Mouse (Mus musculus): ENCODE measurements around the gene Rrp1b.
A peak's percentile ranks its signal among the peaks of the same experiment; 100 is the strongest.

Rrp1b gene

DNA sequence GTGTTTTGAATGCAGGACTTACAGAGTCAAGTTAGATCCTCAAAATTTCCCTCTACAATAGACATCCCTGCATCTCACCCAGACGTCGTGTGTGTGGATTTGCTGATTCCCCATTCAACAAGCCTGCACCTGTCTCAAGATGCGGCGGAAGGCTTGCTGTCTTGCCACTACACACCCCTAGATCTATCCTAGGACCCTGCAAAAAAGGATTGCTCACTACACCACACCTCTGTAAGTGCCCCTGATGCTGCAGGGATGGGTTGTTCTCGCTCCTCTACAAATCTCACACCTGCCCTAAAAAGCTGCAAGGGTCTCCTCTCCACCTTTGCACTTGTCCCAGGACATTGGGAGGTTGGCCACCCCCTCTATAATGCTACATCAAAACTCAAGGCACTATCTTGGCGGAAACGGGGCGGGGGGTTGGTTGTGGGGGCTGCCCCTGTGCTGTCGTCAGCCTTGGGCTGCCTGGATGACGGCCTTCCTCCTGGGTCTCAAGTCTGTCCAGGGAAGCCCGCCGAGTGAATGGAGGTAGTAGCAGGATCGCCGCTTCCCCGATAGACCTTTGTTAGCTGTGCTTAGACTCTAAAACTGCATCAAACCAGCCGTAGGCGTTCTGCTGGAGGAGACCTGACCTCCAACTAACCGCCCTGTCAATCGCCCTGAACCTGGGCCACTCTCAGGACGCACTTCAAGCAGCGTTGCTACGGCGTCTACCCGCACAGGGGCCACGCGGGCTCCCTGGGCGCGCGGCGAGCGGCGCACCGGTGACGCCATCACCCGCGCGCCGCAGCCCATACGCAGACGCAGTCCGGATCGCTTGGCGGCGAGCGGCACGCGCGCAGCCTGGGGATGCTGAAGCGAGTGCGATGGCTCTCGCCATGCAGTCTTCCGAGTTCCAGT, at the start of gene Rrp1b, which contains the start of gene Hsf2bp:
TSS of gene Rrp1b (plus strand) at position 492 of the 900 bp plus-strand sequence.
TSS of gene Hsf2bp (minus strand) at position 741 of the 900 bp plus-strand sequence.
- DNase-seq (ENCODE audit: extremely low spot score, low spot score), result peak; percentile 86

DNA sequence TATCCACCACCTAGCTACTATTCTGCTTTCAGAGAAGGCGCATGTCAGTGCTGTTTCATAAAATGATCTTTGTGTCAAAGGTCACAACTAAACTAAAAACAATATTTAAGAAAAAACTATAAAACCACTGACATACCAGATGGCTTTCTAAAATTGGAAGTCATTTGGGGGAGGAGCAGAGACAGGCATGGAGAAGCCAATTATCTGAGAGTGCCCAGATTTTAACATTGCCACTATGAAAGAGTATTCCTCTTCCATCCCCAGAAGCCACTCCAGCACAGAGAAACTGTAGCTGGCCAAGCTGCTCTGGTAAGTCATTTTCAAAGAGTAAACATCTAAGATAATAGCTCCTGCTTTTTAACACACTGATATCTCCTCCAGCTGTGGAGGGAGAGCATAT, 49.0 kb upstream of the Rrp1b start:
- no peak for DNase-seq (ENCODE audit: extremely low spot score, low spot score)

DNA sequence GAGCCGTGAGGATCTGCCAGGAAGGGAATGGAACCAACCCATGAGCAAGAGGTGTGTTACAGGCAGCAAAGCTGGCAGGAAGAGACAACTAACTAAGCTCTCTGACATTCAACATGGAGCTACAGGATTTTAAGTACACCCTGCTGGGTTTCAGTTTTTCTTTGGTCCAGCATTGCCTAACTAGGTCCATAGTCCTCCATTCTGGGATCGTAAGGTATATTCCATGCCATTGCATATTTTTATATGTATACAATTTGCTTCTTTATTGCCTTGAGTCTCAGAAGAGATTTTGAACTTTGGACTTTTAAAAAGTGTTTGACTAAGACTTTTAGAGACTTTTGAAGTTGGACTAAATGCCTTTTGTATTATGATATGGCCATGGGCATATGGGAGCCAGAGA, 46.9 kb upstream of the Rrp1b start:
- no peak for DNase-seq (ENCODE audit: extremely low spot score, low spot score)

DNA sequence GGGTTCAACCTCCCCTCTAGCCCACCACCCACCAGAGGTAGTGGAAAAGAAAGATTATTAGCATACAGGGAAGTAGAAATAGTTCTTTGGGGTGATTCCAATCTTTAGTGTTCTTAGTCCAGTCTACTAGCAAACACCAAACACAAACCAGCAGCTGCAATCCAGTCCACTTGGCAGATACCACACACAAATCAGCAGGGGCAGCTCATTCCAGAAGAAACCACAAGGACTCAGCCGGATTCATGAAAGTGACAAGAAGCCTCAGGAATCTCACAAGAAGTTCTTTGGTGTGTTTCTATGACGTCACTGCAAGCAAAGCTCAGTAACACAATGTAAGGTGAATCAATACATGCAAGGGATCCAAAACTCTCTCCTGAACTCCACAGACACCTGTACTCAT, 43.9 kb upstream of the Rrp1b start:
- no peak for DNase-seq (ENCODE audit: extremely low spot score, low spot score)

DNA sequence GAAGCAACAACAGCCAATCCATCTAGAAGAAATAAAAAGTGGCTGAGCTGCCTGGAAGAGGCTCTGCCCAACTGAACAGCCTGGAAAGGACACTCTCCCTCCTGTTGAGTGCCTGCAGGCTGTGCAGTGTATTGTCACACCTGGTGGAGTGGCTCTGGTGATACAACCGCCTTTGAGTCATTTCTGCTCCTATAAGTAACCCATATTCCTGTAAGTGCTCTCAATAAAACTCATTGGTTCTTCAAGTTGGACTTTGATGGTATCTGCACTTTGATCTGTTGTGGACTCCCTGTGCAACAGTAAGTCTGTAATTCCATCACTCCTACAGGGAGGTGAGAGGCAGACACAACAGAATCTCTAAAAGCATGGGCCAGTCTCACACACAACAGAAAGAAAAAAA, 42.5 kb upstream of the Rrp1b start:
- no peak for DNase-seq (ENCODE audit: extremely low spot score, low spot score)

DNA sequence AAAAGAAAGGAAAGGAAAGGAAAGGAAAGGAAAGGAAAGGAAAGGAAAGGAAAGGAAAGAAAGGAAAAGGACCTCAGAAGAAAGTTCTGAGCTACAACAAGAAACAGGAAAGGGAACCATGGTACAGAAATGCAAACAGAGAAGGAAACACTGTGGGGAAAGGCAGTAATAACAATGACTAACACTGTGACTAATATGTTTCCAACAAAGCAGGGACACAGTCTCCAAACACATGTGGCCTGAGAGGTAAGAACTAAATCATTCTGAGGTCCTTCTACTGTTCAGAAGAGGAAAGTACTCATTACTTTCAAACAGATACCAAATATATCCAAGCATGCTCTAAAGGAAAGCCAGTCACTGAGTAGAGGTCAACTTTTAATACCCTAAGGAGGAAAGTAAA, 41.8 kb upstream of the Rrp1b start:
- DNase-seq (ENCODE audit: extremely low spot score, low spot score), result no peak

DNA sequence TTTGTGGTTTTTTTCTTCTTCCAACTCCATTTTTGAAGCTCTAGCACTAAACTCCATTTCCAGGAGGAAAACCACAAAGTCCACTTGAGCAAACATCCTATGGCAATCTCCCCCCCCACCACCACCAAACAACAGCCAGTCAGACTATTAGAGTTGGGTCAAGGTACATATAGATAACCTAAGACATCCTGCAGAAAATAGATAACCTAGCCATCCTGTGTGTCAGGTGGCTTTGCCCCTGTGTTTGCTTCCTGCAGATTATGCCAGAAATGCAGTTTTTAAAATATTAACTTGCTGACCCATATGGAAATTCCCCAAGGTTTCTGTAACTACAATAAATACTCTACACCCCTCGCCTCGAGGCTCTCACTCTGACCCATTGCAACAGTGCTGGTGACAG, 40.1 kb upstream of the Rrp1b start:
- no peak for DNase-seq (ENCODE audit: extremely low spot score, low spot score)

DNA sequence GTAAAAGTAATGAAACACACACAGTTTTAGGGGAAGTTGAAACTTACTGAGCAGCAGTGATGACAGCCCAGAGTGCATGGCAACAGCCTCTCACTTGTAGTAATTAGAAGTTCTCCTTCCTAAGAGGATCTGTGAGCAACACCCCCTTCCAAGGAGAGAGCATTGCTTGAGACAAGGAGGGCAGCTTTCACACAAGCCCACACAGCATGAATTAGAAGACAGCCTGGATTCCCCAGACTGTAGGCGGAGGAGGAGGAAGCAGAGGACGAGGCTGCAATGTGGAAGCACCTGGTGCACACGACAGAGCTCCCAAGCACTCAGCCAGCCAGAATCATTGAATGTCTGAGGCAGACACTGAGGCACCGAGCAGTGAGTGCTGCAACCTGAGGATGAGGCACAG, 39.6 kb upstream of the Rrp1b start:
- no peak for DNase-seq (ENCODE audit: extremely low spot score, low spot score)

DNA sequence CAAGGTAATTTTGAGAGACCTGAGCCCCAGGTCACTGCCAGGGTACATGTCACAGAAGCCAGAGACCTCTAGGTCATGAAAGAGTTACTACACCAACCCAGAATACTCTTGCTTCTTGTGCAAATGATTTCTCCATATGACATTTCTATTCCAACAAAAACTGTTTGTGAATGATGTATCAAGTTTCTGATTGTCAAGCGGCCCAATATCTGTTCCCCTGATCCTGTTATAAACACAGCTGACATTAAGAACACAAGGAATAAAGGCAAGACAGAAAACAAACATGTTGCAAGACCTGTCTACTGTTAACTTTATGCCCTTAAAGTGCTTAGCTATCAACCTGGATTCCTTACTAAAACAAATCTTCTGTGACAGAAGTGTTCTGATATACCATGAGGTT, 37.5 kb upstream of the Rrp1b start:
- no peak for DNase-seq (ENCODE audit: extremely low spot score, low spot score)

DNA sequence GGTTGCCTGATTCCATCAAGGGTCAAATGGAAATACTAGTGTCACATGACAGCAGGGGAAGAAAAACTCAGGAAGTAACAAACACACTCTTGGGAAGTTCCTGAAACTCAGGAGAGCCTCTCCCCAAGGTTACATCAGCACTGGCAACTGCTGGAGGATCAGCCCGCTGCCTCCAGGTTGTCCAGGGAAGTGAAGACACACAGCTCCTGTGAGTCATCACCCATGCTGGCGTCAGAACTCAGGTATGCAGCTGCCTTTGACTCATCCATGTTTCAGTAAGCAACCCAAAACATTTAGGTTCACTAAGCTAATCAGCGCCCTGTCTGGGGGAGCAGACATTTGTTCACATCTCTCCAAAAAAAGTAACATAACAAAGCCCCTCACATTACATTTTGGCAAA, 32.6 kb upstream of the Rrp1b start:
- DNase-seq (ENCODE audit: extremely low spot score, low spot score), result no peak

DNA sequence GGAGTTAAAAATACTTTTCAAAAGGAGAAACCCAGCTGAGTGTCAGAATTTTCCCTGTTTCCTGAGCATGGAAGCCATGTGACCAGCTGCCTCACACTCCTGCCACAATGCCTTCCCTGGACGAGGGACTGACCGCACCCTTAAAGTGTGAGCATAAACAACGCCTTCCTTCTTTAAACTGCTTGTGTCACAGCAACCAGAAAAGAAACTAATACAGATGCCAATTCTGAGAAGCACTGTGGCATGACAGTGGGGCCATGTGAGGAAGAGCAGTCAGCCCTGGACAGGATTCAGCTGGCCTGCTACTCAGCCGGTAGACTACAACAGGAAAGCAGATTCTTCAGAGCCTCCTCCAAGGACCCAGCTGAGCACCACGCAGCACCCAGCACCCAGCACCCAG, 29.1 kb upstream of the Rrp1b start:
- no peak for DNase-seq (ENCODE audit: extremely low spot score, low spot score)

DNA sequence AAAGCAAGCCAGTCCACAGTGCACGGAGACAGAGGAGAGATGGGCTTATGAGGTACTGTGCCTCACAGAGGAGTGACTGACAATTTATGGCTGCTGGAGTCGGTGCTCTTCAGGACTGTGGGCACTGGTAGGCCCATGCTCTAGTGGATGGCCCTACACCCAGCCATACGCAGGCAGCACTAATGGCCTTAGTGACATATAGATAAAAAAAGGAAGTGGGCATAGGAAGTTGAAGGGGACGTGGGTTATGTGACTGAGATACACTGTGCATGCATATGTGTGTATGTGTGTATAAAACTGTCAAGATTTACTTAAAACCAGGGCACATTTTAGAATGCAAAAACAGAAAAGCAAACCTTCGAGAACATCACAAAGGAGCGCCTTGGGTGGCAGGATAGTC, 24.2 kb upstream of the Rrp1b start:
- DNase-seq (ENCODE audit: extremely low spot score, low spot score), result no peak

DNA sequence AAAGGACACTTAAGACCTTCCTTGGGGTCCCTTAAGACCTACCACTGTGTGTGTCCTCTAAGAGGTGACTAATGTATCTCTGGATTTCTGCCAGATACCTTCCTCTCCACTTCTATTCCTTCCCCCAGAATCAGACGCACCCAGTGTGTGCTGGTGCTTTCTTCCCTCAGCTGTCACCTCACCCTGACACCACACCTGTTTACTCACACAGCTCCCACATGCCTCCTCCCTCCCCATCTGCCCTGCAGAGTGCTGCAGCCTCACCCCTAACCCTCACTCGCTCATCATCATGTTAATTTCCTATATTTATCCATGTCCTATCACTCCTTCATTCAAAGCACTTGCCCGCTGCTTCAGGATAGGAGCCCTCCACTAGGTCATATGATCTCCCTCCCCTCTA, 23.6 kb upstream of the Rrp1b start:
- no peak for DNase-seq (ENCODE audit: extremely low spot score, low spot score)

DNA sequence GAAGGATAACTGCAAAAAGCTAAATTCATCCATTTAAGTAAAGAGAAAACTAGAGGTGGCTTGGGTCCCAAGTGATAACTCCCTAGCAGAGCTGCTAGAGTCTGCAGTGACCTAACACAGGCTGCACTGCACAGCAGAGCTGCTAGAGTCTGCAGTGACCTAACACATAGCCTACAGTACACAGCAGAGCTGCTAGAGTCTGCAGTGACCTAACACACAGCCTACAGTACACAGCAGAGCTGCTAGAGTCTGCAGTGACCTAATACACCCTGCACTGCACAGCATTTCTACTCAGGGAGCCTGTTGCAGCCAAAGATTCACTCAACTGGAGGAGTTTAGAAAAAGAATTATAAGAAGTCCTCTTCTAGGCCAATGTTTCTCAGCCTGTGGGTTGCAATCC, 22.2 kb upstream of the Rrp1b start:
- no peak for DNase-seq (ENCODE audit: extremely low spot score, low spot score)

DNA sequence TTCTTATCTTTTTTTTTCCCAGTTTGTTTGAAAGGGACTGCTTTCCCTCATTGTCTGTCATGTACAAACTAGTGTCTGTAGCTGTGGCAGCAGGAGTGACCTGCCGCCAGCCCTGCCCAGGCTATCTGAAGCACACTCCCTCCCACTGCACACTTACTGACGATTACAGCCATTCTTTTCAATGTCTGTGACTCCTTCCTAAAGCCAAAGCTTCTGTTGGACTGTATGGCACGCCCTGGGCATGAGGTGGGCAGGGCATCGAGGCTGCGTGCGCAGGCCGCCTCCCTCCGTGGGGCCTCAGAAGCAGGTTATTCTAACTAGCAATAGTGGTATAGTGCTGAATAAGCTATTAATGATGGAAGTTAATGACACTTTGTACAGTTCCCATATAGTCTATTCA, 19.4 kb upstream of the Rrp1b start:
- no peak for DNase-seq (ENCODE audit: extremely low spot score, low spot score)

DNA sequence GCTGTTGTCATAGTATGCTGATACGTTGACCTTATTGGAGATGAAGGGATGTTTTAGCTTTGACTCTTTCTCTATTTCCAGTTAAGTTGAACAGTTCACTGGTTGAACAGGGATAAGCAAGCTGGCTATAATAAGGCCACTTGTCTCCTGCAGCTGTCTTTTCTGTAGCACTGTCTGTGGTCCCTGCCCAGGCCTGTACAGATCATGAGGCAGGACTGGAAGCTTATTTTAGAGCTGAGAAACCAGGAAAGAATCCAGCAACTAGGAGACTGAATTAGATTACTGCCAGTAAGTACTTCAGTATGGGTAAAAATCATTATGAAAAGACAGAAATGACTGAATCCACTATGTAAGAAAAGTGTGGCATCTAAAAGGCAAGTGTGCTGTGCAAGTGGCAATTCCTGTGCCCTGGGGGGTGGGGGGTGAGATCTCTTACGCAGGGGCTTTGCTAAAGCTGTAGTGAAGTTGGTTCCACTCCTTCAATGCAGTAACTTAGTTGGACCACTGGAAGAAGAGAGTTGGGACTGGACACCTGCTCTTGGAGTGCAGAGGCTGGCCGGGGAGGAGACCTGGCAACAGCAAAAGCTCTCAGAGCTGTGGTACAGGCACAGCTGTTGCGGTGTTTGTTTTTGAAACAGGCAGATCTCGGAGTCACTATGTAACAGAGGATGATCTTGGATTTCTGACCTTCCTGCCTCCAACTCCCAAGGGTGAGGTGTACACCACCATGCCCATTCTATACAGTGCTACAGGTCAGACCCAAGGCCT, 17.6 kb upstream of the Rrp1b start:
- no peak for DNase-seq (ENCODE audit: extremely low spot score, low spot score)

DNA sequence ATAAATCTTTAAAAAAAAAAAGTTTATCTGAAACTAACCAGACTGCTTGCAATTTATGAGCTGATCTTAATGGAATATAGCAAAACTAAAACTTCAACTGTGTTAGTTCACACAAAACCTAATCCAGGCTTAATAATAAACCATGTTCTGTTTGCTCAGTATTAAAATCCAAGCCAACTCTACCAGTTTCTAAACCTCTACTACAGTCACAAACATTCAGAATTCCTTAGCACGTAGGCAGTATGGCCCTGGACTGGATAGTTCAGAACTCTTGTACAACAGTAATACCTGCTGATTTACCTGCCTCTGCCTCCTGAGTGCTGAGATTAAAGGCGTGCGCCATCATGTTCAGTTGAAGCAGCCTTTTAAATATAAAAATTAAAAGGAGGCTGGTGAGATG, 13.9 kb upstream of the Rrp1b start:
- no peak for DNase-seq (ENCODE audit: extremely low spot score, low spot score)

DNA sequence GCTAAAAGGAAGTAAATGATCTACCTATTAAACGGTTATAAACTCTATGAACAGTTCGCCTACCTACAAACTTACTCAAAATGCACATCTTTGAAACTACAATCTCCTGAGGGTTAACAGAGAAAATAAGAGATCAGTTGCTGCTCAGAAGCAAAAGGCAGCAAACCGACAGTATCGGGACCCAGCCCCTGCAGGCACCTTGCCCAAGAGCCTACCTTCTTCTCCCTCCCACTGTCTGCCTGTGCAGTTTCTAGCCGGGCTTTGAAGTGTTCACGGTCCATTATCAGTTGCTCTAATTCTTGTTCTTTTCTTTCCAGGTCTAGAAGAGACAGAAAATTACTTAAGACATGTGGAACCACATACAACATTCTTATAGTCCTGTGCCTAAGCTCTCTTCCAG, 13.3 kb upstream of the Rrp1b start:
- no peak for DNase-seq (ENCODE audit: extremely low spot score, low spot score)

DNA sequence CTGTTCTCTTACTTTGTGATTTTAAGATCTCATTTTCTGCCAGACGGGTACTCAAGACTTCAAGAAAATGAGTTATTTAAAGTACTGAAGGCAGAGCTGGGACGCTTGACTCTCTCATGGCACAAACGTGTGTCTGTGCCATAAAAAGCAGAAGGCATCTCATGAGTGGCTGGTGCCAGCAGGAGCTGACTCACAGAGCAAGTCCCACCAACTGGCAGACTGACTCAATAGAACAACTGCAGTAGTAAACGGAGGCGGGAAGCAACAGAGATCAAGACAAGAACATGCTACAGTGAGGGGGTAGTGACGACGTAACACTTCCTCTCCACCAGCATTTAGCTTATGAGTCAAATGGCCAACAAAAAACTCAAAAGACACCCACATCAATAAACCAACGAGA, 12.8 kb upstream of the Rrp1b start:
- DNase-seq (ENCODE audit: extremely low spot score, low spot score), result no peak

DNA sequence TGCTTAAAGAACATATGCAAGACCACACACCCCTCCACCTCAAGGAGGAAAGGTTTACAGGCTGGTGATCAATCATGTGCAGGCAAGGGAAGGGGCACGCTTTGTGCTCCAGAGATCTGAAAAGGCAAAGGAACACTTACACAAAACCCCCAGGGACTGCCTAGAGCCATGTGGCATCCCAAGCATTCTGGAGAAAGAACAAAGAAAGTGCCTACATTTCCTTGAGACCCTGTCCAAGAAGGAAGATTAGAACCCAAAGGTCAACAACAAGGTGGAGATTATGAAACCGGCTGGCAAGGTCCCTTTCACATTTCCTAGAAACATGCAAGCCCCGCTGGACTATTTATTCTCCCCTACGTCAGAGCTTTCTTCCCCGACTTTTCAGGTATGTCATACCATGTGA, 11.2 kb upstream of the Rrp1b start:
- peak; percentile 34 for DNase-seq (ENCODE audit: extremely low spot score, low spot score)

DNA sequence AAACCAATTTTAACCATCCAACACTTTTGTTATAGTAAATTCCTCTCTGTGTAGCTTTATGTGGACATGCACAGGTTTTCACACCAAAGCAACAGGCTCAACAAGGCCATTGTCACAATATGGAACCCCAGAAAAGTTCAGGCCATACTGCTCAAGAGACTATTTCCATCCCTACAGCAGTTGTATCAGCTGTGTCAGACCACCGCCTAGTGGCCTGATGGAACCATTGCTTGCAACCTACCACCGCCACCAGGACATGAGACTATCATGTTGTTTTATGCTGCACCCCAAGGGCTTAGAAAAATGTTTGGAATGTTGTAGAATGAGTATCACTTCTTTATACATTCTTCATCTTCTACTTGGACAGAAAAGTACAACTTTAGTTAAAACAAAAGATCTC, 10.5 kb upstream of the Rrp1b start:
- DNase-seq (ENCODE audit: extremely low spot score, low spot score), result peak; percentile 62

DNA sequence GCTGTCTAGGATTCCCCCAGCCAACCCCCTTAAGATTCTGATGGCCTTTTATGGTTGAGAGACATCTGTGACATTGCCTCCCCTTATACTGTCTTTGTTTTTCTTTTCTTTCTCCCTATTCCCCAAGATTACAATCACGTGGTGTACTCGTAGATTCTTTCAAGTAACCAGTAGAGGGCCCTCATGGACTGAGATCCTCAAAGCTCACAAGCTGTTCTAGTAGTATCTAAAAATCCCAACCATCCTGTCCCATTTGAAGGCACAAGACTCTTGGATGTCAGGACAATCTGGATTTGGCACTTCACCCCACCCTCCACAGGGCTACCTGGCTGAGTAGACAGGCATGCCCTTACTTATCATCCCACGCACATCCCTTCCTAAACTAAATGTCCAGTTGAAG, 8.2 kb upstream of the Rrp1b start:
- DNase-seq (ENCODE audit: extremely low spot score, low spot score), result no peak

DNA sequence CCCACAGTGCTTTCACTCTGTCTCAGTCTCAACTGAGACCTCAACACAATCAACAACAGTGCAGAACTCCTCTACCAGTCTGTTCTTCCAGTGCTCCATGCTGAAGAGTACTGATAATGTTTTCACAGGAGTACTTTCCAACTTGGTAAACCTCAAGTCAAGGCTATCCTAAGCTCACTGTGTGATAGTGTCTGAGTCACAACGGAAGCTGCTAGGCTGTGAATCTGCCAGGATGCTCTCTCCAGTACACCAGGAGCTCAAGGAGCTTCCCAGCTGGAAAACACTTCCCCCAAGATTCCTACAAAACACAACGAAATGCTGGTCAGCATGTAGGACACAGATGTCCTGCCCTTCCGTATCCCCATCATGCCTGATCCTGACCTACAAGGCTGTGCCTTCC, 7.6 kb upstream of the Rrp1b start:
- DNase-seq (ENCODE audit: extremely low spot score, low spot score), result no peak

All from neural tube, embryonic 10.5 days (tissue).